Mouse (Mus musculus) spleen, adult 2 months (tissue): ENCODE data around the gene Adat1. TPM values are rescaled to one million over a fixed set of nuclear protein-coding genes. Genes with fewer than 3 reads are reported as not detected.

Experiments
- DNase-seq, 2 experiments: peaks; one replicate each; pipeline versions ENCODE4 v3.0.0 to v3.0.0-alpha.2; 2012 to 2021; ENCODE audit warnings: low spot score in 2 of 2, low read depth in 1 of 2
- H3K27ac ChIP-seq: fragments of 200-500 bp; 2 replicates; pipeline ENCODE4 v1.5.1; 2012; ENCODE audit warnings: low read length, inconsistent platforms; ENCODE audit not compliant: insufficient read depth
- H3K27me3 ChIP-seq: fragments of 200-500 bp; 2 replicates; pipeline ENCODE4 v1.6.1; 2012; ENCODE audit warnings: mild to moderate bottlenecking, moderate library complexity, low read length, inconsistent platforms; ENCODE audit not compliant: control insufficient read depth, insufficient read depth
- H3K36me3 ChIP-seq: fragments of 200-500 bp; 2 replicates; pipeline ENCODE4 v1.6.1; 2012; ENCODE audit warnings: mild to moderate bottlenecking, low read length, inconsistent platforms; ENCODE audit not compliant: control insufficient read depth, insufficient read depth
- H3K4me1 ChIP-seq: fragments of 200-500 bp; 2 replicates; pipeline ENCODE4 v1.6.1; 2011; ENCODE audit warnings: inconsistent platforms; ENCODE audit not compliant: control insufficient read depth, insufficient read depth, insufficient read length
- H3K4me3 ChIP-seq: fragments of 200-500 bp; 2 replicates; pipeline ENCODE4 v1.5.1; 2011; ENCODE audit warnings: mild to moderate bottlenecking, inconsistent platforms; ENCODE audit not compliant: insufficient read depth, insufficient read length; ENCODE audit errors: extremely low read depth
- CTCF ChIP-seq: fragments of 200-500 bp; IDR thresholded peaks from 2 replicates; pipeline ENCODE4 v1.5.1; 2011; ENCODE audit warnings: mild to moderate bottlenecking, inconsistent platforms; ENCODE audit not compliant: insufficient read depth, insufficient read length, insufficient replicate concordance; ENCODE audit errors: extremely low read depth
- POLR2A ChIP-seq: fragments of 200-500 bp; IDR thresholded peaks from 2 replicates; pipeline ENCODE4 v1.6.1; 2011; ENCODE audit warnings: low read depth, low read length, inconsistent platforms
- WGBS: fragments of 180-500 bp; shearing (Covaris S2); methylation state at CpG from one replicate; pipeline ENCODE4 v1.1.7; 2018; 5-methylcytosine and 5-hydroxymethylcytosine counted together
- polyA plus RNA-seq: library from polyadenylated mRNA; depleted of rRNA; stranded (reverse); fragments of >200 nt; gene quantifications from 2 replicates; pipeline ENCODE4 v1.2.3, GENCODE M21; 2012

The Adat1 gene
- polyA plus RNA-seq, 1 experiment: 2.6 TPM

DNA sequence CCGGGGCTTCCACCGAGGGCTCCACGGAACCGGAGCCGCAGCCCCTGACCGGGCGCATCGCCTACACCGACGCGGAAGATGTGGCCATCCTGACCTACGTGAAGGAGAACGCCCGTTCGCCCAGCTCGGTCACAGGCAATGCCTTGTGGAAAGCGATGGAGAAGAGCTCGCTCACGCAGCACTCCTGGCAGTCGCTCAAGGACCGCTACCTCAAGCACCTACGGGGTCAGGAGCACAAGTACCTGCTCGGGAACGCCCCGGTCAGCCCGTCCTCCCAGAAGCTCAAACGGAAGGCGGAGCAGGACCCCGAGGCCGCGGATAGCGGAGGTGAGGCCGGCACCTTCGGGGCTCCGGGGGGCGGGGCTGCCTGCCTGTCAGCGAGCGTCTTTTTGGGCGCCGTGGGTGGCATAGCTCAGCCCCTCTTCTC is 19.7 kb upstream of the Adat1 start:
- H3K27me3 ChIP-seq: no peaks in the 10 kb centered on the region
- peaks cover 8% of the 10 kb centered on the region; the same call in 1 of the 2 replicates for H3K4me1 ChIP-seq
- peak overlapping the region; percentile 91 for H3K4me3 ChIP-seq
- H3K27ac ChIP-seq: peak overlapping the region; percentile 64
- peaks cover 7% of the 10 kb centered on the region for H3K36me3 ChIP-seq
- peak in 1 of 2 experiments; percentile 41 for DNase-seq
- under 1% methylated on average over 40 of the region's 40 CpGs for WGBS
- no peak for TF ChIP-seq POLR2A
- no peak for TF ChIP-seq CTCF

DNA sequence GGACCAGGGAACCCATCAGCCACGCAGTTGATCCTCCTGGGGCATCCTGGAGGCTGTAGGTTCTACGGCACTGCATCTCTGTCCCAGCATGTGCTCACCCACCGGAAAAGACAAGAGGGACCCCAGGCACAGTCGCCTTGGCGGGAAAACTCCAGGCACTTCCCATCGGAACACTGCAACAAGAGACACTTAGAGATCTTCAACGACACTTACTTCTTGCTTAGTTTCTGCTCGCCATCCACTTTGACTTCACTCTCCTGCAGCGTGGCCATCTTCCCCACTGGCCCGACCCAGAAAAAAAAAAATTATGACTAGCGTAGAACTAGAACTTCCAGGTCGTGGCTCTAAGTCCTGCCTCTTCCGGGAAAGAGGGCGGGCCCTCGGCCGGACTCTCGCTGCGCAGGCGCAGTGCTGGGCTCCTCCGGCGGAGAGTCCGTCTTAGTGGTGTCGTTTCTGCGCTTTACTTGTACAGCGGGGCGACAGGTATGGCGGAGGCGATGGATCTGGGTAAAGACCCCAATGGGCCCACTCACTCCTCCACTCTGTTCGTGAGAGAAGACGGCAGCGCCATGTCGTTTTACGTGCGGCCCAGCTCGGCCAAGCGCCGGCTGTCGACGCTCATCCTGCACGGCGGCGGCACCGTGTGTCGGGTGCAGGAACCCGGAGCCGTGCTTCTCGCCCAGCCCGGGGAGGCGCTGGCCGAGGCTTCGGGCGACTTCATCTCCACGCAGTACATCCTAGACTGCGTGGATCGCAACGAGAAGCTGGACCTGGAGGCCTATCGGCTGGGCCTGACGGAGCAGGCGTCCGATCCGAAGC is 19.1 kb upstream of the Adat1 start, which contains the start of the genes Kars and Terf2ip:
Gene Kars, minus strand, starts transcription at position 327 of the 819 bp plus-strand sequence.
Gene Terf2ip, plus strand, starts transcription at position 402 of the 819 bp plus-strand sequence.
- DNase-seq: peak; percentile 83 to 92
- TF ChIP-seq POLR2A (peak; percentile 44), CTCF (no peak)
- Histone ChIP-seq H3K27ac (peak within 1 kb of the TSS; percentile 64), H3K27me3 (no peaks in the 10 kb centered on the region), H3K4me3 (peak within 1 kb of the TSS; percentile 91), H3K36me3 (peaks cover 5% of the 10 kb centered on the region), H3K4me1 (peaks cover 8% of the 10 kb centered on the region; the same call in 1 of the 2 replicates)
- WGBS: under 1% methylated on average over 61 of the region's 61 CpGs

DNA sequence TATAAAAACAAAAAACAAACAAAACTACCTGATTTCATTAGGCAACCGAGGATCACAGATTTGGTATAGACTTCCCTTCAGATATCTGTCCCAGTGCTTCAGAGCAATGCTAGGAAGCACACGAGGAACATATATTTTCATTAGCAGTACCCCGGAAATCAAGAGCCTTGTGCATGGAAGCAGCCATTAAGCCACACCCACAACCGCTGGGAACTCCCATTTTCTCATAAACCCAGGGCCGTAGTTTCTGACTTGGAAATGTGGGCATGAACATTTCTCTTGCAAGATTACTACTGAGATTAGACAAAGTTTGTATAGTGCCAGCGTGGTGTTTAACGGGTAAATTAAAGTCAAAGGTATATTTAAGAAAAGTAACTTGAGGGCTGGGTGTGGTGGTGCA is 17.5 kb upstream of the Adat1 start:
- WGBS: 88% methylated on average over 7 of the region's 7 CpGs
- Histone ChIP-seq H3K27me3 (no peaks in the 10 kb centered on the region), H3K27ac (no peak overlapping the region), H3K4me3 (no peak overlapping the region), H3K4me1 (peaks cover 8% of the 10 kb centered on the region; the same call in 1 of the 2 replicates), H3K36me3 (peaks cover 7% of the 10 kb centered on the region)
- no peak for DNase-seq
- TF ChIP-seq POLR2A: no peak
- TF ChIP-seq CTCF: no peak

DNA sequence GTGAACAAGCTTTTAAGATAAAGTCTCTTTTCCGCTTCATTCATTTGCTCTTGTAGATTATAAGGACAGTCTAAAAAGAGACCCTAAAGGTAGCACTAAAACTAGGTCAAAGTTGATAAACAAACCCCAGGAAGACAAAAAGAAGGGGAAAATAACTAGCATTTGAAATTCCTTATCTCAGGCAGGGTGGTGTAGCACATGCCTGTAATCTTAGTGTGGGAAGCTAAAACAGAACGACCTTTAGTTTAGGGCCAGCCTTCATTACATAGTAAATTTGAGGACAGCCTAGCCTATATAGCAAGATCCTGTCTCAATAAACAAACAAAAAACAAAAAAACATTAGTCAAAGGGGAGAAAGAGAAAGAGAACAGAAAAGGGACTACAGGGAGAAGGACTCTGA is 15.6 kb upstream of the Adat1 start:
- TF ChIP-seq POLR2A (no peak), CTCF (no peak)
- Histone ChIP-seq H3K27ac (no peak overlapping the region), H3K36me3 (peaks cover 16% of the 10 kb centered on the region), H3K4me3 (no peak overlapping the region), H3K27me3 (no peaks in the 10 kb centered on the region), H3K4me1 (peaks cover 4% of the 10 kb centered on the region; the same call in 1 of the 2 replicates)
- WGBS: 86% methylated on average over 2 of the region's 2 CpGs
- no peak for DNase-seq

DNA sequence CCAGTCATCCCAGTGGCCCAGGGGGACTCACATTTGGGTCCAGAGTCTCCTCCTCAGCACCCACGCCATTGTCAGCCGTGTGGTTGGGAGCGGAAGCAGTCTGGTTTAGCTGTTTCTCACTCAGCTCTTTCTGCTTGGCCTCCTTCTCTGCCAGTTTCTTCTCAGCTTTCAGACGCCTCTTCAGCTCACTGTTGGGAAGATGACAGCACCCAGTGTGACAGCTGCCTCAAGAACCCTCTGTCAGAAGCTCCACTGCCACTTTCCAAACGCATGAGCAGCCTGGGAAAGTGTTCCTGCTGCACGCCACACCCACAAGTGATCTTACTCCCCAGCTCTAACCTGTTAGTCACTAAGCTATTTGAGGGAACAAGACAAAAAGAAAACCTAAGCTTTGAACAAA is 13.5 kb upstream of the Adat1 start:
- no peak overlapping the region for H3K4me3 ChIP-seq
- no peak for TF ChIP-seq POLR2A
- TF ChIP-seq CTCF: no peak
- no peak for DNase-seq
- H3K36me3 ChIP-seq: peaks cover 35% of the 10 kb centered on the region
- H3K4me1 ChIP-seq: no peaks in the 10 kb centered on the region
- 93% methylated on average over 6 of the region's 6 CpGs for WGBS
- H3K27ac ChIP-seq: no peak overlapping the region
- no peaks in the 10 kb centered on the region for H3K27me3 ChIP-seq

DNA sequence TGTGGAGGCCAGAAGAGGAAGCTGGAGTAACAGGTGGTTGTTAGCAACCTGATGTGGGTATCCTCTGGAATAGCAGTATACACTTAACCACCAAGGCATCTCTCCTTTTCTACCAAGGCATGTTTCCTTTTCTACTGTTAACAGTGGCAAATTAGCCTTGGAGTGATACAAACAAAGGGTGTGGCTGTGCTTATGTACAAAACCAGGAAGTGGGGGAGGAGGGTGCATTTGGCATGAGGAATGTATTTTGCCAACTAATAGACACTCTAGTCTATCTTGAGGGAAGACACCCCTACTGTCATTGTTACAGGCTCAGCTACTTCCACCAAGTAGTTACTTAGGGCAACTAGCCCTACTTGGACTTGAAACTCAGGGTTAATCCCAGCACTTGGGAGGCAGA is 12.7 kb upstream of the Adat1 start:
- no peak for TF ChIP-seq POLR2A
- TF ChIP-seq CTCF: no peak
- peaks cover 42% of the 10 kb centered on the region for H3K36me3 ChIP-seq

DNA sequence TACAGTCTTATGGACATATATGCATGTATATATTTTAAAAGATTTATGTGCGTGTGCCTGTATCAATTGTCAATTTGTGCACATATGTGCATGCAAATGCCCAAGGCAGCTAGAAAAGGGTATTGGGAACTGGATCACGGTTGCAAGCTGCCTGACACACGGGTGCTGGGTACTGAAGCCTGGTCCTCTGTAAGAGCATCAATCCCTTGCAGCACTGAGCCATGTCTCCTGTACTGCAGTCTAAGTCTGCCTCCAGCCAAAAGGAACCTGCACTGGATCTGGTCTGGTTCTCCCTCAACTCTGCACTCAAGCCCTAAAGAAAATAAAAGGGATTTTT is 569 bp upstream of the Adat1 start:
- no peak for DNase-seq
- H3K4me1 ChIP-seq: no peaks in the 10 kb centered on the region
- TF ChIP-seq POLR2A: no peak
- no peak for TF ChIP-seq CTCF
- no peak overlapping the region for H3K4me3 ChIP-seq
- H3K27me3 ChIP-seq: no peaks in the 10 kb centered on the region
- H3K36me3 ChIP-seq: peaks cover 21% of the 10 kb centered on the region
- no peak overlapping the region for H3K27ac ChIP-seq
- WGBS: 71% methylated on average over 3 of the region's 3 CpGs

More for the DNA sequence above, 12.7 kb upstream of the Adat1 start:
- Histone ChIP-seq H3K27me3 (no peaks in the 10 kb centered on the region), H3K4me3 (no peak overlapping the region), H3K27ac (no peak overlapping the region), H3K4me1 (no peaks in the 10 kb centered on the region)
- no peak for DNase-seq
